Mouse (Mus musculus) NIH3T3 (cell line): ENCODE measurements at regions not wholly inside any gene's neighbourhood (a gene's known extent, or its start where the extent isn't known, plus 50 kb on each side); places are given as distances from the start of the nearest gene placed in this dataset.

ENCODE experiments used
- DNase-seq: peaks from one replicate; pipeline ENCODE4 v3.0.0-alpha.2; 2012; ENCODE audit warnings: low read depth

- DNase-seq = no peak
Observed at GRCm38 (mm10) chr9:116332485-116333118, 157.4 kb upstream of the Tgfbr2 start.

- DNase-seq = peak; percentile 59
Observed at GRCm38 (mm10) chr9:116331406-116331805, 156.2 kb upstream of the Tgfbr2 start.

DNA sequence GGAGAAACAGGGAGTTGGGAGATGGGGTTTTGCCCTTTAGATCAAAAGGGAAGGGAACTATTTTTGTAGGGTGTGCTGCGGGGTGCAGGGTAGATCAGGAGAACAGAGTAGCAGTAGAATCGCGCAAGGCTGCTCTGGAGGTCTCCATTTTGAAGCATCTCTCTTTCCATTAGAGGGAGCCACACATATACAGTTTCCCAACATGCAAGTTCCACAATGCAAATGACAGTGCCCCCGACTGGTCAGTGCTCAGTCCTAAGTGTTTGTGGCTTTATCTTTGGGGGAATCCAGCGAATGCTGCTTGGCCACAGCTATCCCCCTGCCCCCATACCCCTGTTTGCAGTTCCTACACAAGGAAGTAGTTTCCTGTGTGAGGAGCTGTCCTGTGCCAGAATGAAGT is 155.6 kb upstream of the Tgfbr2 start:
- DNase-seq = no peak

DNA sequence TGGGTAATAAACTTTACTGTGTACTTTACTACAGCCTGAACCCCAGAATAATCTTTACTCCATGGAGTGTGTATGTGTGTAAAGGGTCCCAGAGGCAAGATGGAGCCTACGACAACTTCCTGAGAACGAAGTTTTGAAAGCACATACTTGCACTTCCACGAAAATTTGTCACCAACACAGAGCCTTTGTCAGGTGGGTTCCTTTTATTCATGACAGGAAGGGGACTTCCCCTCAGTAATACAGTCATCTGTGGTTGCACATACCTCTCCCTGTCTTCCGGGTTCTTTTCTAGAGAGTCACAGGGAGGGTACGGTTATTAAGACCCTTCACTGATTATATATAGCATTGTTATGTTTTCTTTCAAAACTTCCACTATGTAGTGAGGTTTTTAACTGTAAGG is 154.0 kb upstream of the Tgfbr2 start:
- DNase-seq = no peak

- peak; percentile 15 for DNase-seq
Observed at GRCm38 (mm10) chr9:116328201-116328600, 153.0 kb upstream of the Tgfbr2 start.

GRCm38 (mm10) chr9:116327080-116327479 is 151.9 kb upstream of the Tgfbr2 start:
- no peak for DNase-seq

DNA sequence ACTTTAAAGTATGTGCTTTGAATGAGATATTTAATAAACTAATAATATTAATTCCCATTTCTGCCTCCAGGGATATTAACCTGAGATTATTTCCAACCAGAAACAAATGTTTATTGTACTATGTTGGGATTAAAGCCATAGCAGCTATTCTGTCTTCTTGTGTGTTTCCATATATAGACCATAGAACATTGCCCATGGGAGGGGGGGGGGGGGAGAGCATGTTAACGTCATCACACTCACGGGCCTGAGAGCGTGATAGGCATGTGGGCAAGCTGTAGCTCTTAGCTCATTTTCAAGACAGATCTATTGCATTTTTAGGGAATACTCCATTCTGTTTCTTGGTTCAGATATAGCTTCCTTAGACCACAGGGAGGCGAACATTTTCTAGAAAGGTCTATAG is 149.8 kb upstream of the Tgfbr2 start:
- DNase-seq = no peak

GRCm38 (mm10) chr9:116323871-116324721 is 148.9 kb upstream of the Tgfbr2 start:
- no peak for DNase-seq

DNA sequence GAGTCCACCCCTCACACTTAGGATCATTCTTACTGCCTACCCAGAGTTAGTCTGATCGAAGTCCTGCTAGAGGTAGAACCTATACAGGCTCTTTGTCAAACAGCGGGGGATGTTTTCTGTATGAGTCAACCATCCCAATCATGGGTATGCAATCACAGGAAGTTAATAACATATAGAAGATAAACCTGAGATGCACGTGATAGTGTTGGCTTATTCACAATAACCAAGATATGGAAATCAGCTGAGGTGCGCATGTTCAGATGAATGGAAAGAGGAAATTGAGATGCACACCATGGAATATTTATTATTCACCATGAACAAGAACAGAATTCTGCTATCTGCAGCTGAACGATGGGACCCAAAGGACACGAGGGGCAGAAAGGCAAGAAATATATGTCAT is 146.7 kb upstream of the Tgfbr2 start:
- DNase-seq = no peak

DNA sequence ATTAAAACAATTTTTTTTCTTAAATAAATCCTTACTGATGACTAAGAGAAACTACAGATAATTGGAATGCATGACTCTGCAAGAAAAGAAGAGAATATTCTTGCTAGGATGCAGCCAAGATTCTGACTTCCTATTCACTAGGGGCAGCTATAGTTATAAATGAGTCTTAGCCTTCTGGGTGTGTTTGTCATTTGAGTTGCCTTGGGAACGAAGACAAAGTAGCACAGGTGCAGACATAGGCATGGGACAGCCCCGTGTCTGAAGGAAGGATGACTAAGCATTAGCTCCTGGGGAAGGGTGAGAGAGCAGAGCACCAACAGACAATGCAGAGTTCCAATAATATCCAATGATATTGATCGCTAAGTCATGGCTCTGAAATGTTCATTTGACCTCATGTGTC is 144.3 kb upstream of the Tgfbr2 start:
- DNase-seq = no peak

- DNase-seq = no peak
Observed at GRCm38 (mm10) chr9:116316582-116317095, 141.5 kb upstream of the Tgfbr2 start.

GRCm38 (mm10) chr9:116314803-116315202 is 139.6 kb upstream of the Tgfbr2 start:
- DNase-seq = peak; percentile 30

- DNase-seq = peak; percentile 14
Observed at GRCm38 (mm10) chr9:116313932-116314790, 139.0 kb upstream of the Tgfbr2 start.

DNA sequence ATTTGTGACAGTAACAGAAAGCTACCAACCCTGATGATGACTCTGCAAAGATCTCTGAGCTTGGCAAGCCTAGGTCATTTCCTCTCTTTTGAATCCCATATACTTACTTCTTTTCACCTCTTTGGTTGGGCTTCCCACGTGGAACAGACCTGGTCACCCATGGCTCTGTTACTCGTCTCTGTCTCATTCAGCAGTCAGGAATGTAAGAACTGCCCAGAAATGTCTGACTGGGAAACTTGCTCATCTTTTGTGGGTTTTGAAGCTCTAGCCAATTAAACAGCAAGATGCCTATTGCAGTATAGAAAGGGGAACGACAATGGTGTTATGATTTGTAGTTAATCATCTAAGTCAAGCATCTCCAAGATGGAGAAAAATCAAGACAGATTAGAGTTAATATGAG is 136.2 kb upstream of the Tgfbr2 start:
- DNase-seq = no peak

- no peak for DNase-seq
Observed at GRCm38 (mm10) chr9:116301602-116302001, 126.4 kb upstream of the Tgfbr2 start.

DNA sequence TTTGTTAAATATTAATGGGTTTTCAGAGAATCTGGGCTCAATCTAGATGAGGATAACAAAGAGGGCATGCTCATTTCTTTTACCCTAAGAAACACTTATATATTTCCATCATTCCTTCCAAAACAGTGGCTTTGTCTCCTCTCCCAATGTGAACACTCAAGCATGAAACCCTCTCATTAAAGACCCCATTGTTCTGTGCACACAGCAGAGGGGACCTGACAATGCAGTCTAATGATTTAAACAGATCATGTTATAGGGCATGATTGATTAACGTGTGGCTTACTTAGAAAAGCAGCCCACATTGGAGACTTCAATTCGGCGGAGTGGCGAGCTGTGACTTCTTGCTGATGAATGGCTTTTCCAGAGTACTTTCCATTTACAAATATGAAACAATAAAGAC is 123.6 kb upstream of the Tgfbr2 start:
- DNase-seq = no peak

DNA sequence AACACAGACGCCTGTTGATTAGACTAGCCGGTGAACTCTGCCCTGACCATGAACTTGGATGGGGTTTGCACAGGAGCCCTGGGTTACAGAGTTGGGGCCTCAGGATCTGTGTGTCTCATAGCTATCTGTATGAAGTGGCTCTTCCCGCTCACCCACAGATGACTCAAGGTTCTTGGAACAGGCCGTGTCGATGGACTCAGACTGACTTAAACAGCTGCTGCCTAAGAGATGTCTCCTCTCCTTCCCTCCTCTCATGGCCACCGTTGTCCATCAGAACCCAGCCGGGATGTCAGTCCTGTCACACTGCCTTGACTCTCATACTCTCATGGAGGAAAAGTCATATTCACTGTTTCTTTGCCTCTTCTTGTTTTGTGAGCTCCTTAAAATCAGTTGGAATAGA is 121.2 kb upstream of the Tgfbr2 start:
- DNase-seq = no peak

- no peak for DNase-seq
Observed at GRCm38 (mm10) chr9:116294073-116294472, 118.9 kb upstream of the Tgfbr2 start.

DNA sequence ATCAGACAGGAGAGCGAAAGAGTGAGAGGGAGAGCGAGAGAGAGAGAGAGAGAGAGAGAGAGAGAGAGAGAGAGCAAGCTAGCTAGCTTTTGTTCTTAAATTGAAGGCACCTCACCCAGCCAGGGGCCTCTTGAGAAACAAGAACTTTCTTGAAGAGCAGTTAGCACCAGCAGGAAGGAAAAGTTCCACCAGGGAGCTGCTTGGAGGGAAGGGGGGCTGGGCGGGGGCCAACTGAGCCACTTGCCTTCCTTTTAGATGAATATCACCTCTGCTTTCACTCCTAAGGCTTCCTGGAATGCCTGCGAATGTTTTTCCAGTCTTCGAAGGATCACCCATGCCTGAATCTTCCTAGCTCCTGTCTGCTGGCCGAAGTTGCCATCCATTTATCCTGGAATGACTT is 118.0 kb upstream of the Tgfbr2 start:
- DNase-seq = no peak

GRCm38 (mm10) chr9:116291624-116292023 is 116.5 kb upstream of the Tgfbr2 start:
- no peak for DNase-seq

- no peak for DNase-seq
Observed at GRCm38 (mm10) chr9:116290896-116291295, 115.7 kb upstream of the Tgfbr2 start.

GRCm38 (mm10) chr9:116285691-116286431 is 110.7 kb upstream of the Tgfbr2 start:
- no peak for DNase-seq
